Mouse (Mus musculus) lung, postnatal 14 days (tissue): ENCODE results near the gene Srrm4.

Experiments
- DNase-seq: peaks from one replicate; pipeline ENCODE4 v3.0.0; 2021

Gene Srrm4

GRCm38 (mm10) chr5:116591346-116592048 lies at the start of gene Srrm4:
Gene Srrm4 (minus strand): TSS chr5:116591817.
- peak; percentile 52 for DNase-seq

GRCm38 (mm10) chr5:116592801-116593430 lies 1.3 kb upstream of the Srrm4 start:
- DNase-seq: peak; percentile 1

GRCm38 (mm10) chr5:116592049-116592800 lies 608 bp upstream of the Srrm4 start:
- DNase-seq: no peak

- no peak for DNase-seq
These were observed 919 bp downstream of the Srrm4 start for GRCm38 (mm10) chr5:116590698-116591097.

GRCm38 (mm10) chr5:116589631-116590030 lies 2.0 kb downstream of the Srrm4 start:
- no peak for DNase-seq

GRCm38 (mm10) chr5:116588836-116589235 lies 2.8 kb downstream of the Srrm4 start:
- no peak for DNase-seq

- DNase-seq: no peak
These were observed 12.1 kb downstream of the Srrm4 start for GRCm38 (mm10) chr5:116579533-116579932.

GRCm38 (mm10) chr5:116577082-116577481 lies 14.5 kb downstream of the Srrm4 start:
- no peak for DNase-seq

GRCm38 (mm10) chr5:116573307-116573706 lies 18.3 kb downstream of the Srrm4 start:
- DNase-seq: no peak

- no peak for DNase-seq
These were observed 19.7 kb downstream of the Srrm4 start for GRCm38 (mm10) chr5:116571936-116572335.

- DNase-seq: no peak
These were observed 20.3 kb downstream of the Srrm4 start for GRCm38 (mm10) chr5:116571232-116571861.

- DNase-seq: no peak
These were observed 21.1 kb downstream of the Srrm4 start for GRCm38 (mm10) chr5:116570566-116570965.

- DNase-seq: no peak
These were observed 22.0 kb downstream of the Srrm4 start for GRCm38 (mm10) chr5:116569629-116570028.

GRCm38 (mm10) chr5:116568050-116568449 lies 23.6 kb downstream of the Srrm4 start:
- DNase-seq: no peak

- DNase-seq: no peak
These were observed 24.3 kb downstream of the Srrm4 start for GRCm38 (mm10) chr5:116567298-116567697.

- DNase-seq: no peak
These were observed 25.1 kb downstream of the Srrm4 start for GRCm38 (mm10) chr5:116566385-116567045.

- DNase-seq: no peak
These were observed 26.0 kb downstream of the Srrm4 start for GRCm38 (mm10) chr5:116565573-116565972.

- no peak for DNase-seq
These were observed 27.2 kb downstream of the Srrm4 start for GRCm38 (mm10) chr5:116564391-116564790.

GRCm38 (mm10) chr5:116563713-116564112 lies 27.9 kb downstream of the Srrm4 start:
- DNase-seq: no peak

GRCm38 (mm10) chr5:116559091-116559490 lies 32.5 kb downstream of the Srrm4 start:
- no peak for DNase-seq

GRCm38 (mm10) chr5:116556614-116557013 lies 35.0 kb downstream of the Srrm4 start:
- no peak for DNase-seq

- peak; percentile 3 for DNase-seq
These were observed 37.7 kb downstream of the Srrm4 start for GRCm38 (mm10) chr5:116553868-116554267.

- DNase-seq: no peak
These were observed 38.5 kb downstream of the Srrm4 start for GRCm38 (mm10) chr5:116553106-116553505.
